Mouse (Mus musculus): ENCODE measurements around the gene Olfr1348. TPM values are rescaled to one million over a fixed set of nuclear protein-coding genes. Genes with fewer than 3 reads are reported as not detected.
"Not testable (repeated sequence)": the region's sequence is repeated elsewhere in the genome, so short reads cannot be mapped to it uniquely, and the experiment has no call there.

Gene Olfr1348
- polyA plus RNA-seq (2014; fragmentation: Nextera tagmentation; extraction: Ambion mirVana): not detected in 2 replicates

DNA sequence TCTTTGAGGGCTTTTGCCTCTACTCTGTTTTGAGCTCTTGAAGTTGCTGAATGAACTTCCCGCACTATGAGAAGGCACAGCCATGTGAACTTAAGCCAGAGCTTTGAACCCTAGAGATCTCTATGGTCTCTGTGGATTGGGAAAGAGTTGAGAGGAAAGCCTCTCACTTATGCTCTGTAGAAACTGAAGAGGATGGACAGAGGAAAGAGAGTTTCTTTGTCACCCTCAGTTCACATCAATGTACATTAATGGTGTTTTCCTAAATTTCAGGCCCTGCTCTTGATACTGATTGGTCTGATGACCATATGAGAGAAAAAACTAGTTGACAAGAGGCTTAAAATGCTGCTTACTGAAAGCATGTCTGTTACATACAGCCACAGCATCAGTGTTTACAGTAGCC, at the start of gene Olfr1348:
Gene Olfr1348, minus strand, starts transcription at position 101 of the 400 bp plus-strand sequence.
- Histone ChIP-seq H3K4me2 (ENCODE audit: low read length) (no peak within 1 kb of the TSS), H3K4me3 (ENCODE audit: low read depth, low read length) (no peak within 1 kb of the TSS), H3K27ac (ENCODE audit: low read depth) (no peak within 1 kb of the TSS), H3K36me3 (ENCODE audit: control insufficient read depth, insufficient read depth, low read length) (no peaks in the 10 kb centered on the region), H3K4me1 (replicated peaks; ENCODE audit: control insufficient read depth, insufficient read depth, low read length) (no peaks in the 10 kb centered on the region), H3K9ac (ENCODE audit: low read length) (no peak within 1 kb of the TSS), H3K27me3 (replicated peaks; ENCODE audit: control insufficient read depth, insufficient read depth, low read length) (no peaks in the 10 kb centered on the region), H3K9me3 (ENCODE audit: control insufficient read depth, low read length) (no peaks in the 10 kb centered on the region)
- DNase-seq (ENCODE audit: low spot score) (no peak), ATAC-seq (replicated peaks; ENCODE audit: low FRiP score, low TSS enrichment, low read depth) (no peak)
- WGBS: 78% methylated on average over 1 of the region's 1 CpGs

DNA sequence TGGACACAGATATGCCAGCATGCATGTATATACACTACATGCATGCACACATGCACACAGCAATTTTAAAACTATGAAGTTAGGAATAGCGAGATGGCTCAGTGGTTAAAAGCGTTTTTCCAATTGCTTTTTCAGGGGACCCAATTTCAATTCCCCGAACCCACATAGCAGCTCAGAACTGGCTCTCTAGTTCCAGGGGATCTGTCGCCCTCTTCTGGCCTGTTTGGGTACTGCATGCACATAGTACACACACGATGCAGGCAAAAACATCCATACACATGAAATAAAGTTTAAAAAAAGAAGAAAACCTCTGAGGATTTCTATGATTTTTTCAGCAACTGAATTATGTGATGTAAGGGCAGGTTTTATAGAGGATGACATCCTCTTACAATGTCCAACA, 17.6 kb upstream of the Olfr1348 start:
- no peak for ATAC-seq (replicated peaks; ENCODE audit: low FRiP score, low TSS enrichment, low read depth)
- no peaks in the 10 kb centered on the region for H3K36me3 ChIP-seq (ENCODE audit: control insufficient read depth, insufficient read depth, low read length)
- H3K27me3 ChIP-seq (replicated peaks; ENCODE audit: control insufficient read depth, insufficient read depth, low read length): no peaks in the 10 kb centered on the region
- no peaks in the 10 kb centered on the region for H3K9me3 ChIP-seq (ENCODE audit: control insufficient read depth, low read length)
- no peak overlapping the region for H3K27ac ChIP-seq (ENCODE audit: low read depth)
- no peak overlapping the region for H3K9ac ChIP-seq (ENCODE audit: low read length)
- H3K4me2 ChIP-seq (ENCODE audit: low read length): no peak overlapping the region
- H3K4me3 ChIP-seq (ENCODE audit: low read depth, low read length): no peak overlapping the region
- 69% methylated on average over 5 of the region's 5 CpGs for WGBS
- H3K4me1 ChIP-seq (replicated peaks; ENCODE audit: control insufficient read depth, insufficient read depth, low read length): no peaks in the 10 kb centered on the region
- no peak for DNase-seq (ENCODE audit: low spot score)

DNA sequence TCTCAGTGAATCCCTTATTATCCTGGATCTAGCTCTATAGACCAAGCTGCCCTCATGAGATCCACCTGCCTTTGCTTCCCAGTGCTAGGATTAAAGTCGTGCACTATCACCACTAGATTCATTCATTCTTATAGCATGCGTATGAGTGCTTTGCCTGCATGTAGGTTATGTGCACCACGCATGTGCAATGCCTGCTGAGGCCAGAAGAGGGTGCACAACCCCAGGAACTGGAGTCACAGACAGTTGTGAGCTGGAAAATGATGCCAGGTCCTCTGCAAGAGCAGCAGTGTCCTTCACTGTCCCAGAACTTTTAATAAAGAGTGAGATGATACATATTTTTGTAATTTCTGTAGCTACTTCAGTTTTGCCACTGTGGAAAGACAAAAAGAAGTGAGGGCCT, 16.5 kb upstream of the Olfr1348 start:
- H3K27ac ChIP-seq (ENCODE audit: low read depth): no peak overlapping the region
- H3K9me3 ChIP-seq (ENCODE audit: control insufficient read depth, low read length): no peaks in the 10 kb centered on the region
- no peaks in the 10 kb centered on the region for H3K4me1 ChIP-seq (replicated peaks; ENCODE audit: control insufficient read depth, insufficient read depth, low read length)
- H3K4me3 ChIP-seq (ENCODE audit: low read depth, low read length): no peak overlapping the region
- no peak overlapping the region for H3K4me2 ChIP-seq (ENCODE audit: low read length)
- H3K27me3 ChIP-seq (replicated peaks; ENCODE audit: control insufficient read depth, insufficient read depth, low read length): no peaks in the 10 kb centered on the region
- no peak overlapping the region for H3K9ac ChIP-seq (ENCODE audit: low read length)
- DNase-seq (ENCODE audit: low spot score) (no peak), ATAC-seq (replicated peaks; ENCODE audit: low FRiP score, low TSS enrichment, low read depth) (no peak)
- no peaks in the 10 kb centered on the region for H3K36me3 ChIP-seq (ENCODE audit: control insufficient read depth, insufficient read depth, low read length)
- WGBS: 52% methylated on average over 3 of the region's 3 CpGs

GRCm38 (mm10) chr7:6522850-6523249, 14.3 kb upstream of the Olfr1348 start, which contains the start of gene Olfr1349:
Gene Olfr1349 (minus strand): TSS chr7:6522950.
- Histone ChIP-seq H3K4me1 (replicated peaks; ENCODE audit: control insufficient read depth, insufficient read depth, low read length) (no peaks in the 10 kb centered on the region), H3K36me3 (ENCODE audit: control insufficient read depth, insufficient read depth, low read length) (no peaks in the 10 kb centered on the region), H3K9ac (ENCODE audit: low read length) (no peak within 1 kb of the TSS), H3K27me3 (replicated peaks; ENCODE audit: control insufficient read depth, insufficient read depth, low read length) (no peaks in the 10 kb centered on the region), H3K27ac (ENCODE audit: low read depth) (no peak within 1 kb of the TSS), H3K4me2 (ENCODE audit: low read length) (no peak within 1 kb of the TSS), H3K4me3 (ENCODE audit: low read depth, low read length) (no peak within 1 kb of the TSS), H3K9me3 (ENCODE audit: control insufficient read depth, low read length) (no peaks in the 10 kb centered on the region)
- ATAC-seq (replicated peaks; ENCODE audit: low FRiP score, low TSS enrichment, low read depth): no peak
- DNase-seq (ENCODE audit: low spot score): no peak
- 82% methylated on average over 5 of the region's 5 CpGs for WGBS

GRCm38 (mm10) chr7:6521666-6522065, 13.1 kb upstream of the Olfr1348 start:
- Histone ChIP-seq H3K9ac (ENCODE audit: low read length) (no peak overlapping the region), H3K4me2 (ENCODE audit: low read length) (no peak overlapping the region), H3K9me3 (ENCODE audit: control insufficient read depth, low read length) (no peaks in the 10 kb centered on the region), H3K27me3 (replicated peaks; ENCODE audit: control insufficient read depth, insufficient read depth, low read length) (no peaks in the 10 kb centered on the region), H3K27ac (ENCODE audit: low read depth) (no peak overlapping the region), H3K4me1 (replicated peaks; ENCODE audit: control insufficient read depth, insufficient read depth, low read length) (no peaks in the 10 kb centered on the region), H3K36me3 (ENCODE audit: control insufficient read depth, insufficient read depth, low read length) (no peaks in the 10 kb centered on the region), H3K4me3 (ENCODE audit: low read depth, low read length) (no peak overlapping the region)
- ATAC-seq (replicated peaks; ENCODE audit: low FRiP score, low TSS enrichment, low read depth) (no peak), DNase-seq (ENCODE audit: low spot score) (no peak)
- 26% methylated on average over 1 of the region's 1 CpGs for WGBS

DNA sequence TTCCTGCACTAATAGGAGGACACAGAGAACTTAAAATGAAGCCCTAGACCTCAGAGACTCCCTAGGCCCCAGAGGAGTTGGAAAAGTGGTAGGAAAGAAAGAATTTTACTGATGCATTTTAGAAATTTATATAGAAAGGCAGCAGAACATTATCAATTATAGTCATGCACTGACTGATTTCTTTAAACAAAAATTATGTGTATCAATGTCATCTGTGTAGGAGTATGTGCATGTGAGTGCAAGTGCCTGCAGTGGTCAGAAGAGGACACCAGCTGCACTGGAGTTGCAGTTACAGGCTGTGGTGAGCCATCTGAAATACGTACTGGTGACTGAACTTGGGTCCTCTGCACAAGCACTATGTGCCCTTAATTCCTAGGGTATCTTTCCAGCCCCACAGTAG, 8.9 kb downstream of the Olfr1348 start, which contains the start of gene Olfr1347:
Gene Olfr1347, minus strand, starts transcription at position 101 of the 400 bp plus-strand sequence.
- no peak for DNase-seq (ENCODE audit: low spot score)
- Histone ChIP-seq H3K4me2 (ENCODE audit: low read length) (no peak within 1 kb of the TSS), H3K9ac (ENCODE audit: low read length) (no peak within 1 kb of the TSS), H3K9me3 (ENCODE audit: control insufficient read depth, low read length) (no peaks in the 10 kb centered on the region), H3K4me3 (ENCODE audit: low read depth, low read length) (no peak within 1 kb of the TSS), H3K4me1 (replicated peaks; ENCODE audit: control insufficient read depth, insufficient read depth, low read length) (no peaks in the 10 kb centered on the region), H3K36me3 (ENCODE audit: control insufficient read depth, insufficient read depth, low read length) (no peaks in the 10 kb centered on the region), H3K27me3 (replicated peaks; ENCODE audit: control insufficient read depth, insufficient read depth, low read length) (no peaks in the 10 kb centered on the region), H3K27ac (ENCODE audit: low read depth) (no peak within 1 kb of the TSS)
- no peak for ATAC-seq (replicated peaks; ENCODE audit: low FRiP score, low TSS enrichment, low read depth)
- 63% methylated on average over 1 of the region's 1 CpGs for WGBS

DNA sequence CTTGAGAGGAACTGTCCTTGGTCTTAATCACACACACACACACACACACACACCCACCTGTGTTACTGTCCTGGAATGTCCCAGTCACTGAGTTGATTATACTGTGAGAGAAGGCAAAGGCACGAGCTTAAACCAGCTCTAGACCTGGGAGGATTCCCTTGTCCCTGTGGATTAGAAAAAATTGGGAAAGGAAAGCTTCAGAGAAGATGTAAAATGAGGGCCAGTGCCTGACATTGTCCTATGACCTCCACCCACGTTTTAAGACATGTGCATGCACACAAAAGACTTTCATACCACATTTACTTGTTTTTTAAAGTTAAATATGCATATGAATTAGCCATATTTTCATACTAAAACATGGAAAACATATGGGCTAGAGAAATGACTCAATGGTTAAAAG, 21.7 kb downstream of the Olfr1348 start, which contains the start of gene Olfr5:
Gene Olfr5, minus strand, starts transcription at position 101 of the 400 bp plus-strand sequence.
- Histone ChIP-seq H3K4me2 (ENCODE audit: low read length) (no peak within 1 kb of the TSS), H3K9me3 (ENCODE audit: control insufficient read depth, low read length) (no peaks in the 10 kb centered on the region), H3K9ac (ENCODE audit: low read length) (no peak within 1 kb of the TSS), H3K27ac (ENCODE audit: low read depth) (no peak within 1 kb of the TSS), H3K4me3 (ENCODE audit: low read depth, low read length) (no peak within 1 kb of the TSS), H3K4me1 (replicated peaks; ENCODE audit: control insufficient read depth, insufficient read depth, low read length) (no peaks in the 10 kb centered on the region), H3K36me3 (ENCODE audit: control insufficient read depth, insufficient read depth, low read length) (no peaks in the 10 kb centered on the region), H3K27me3 (replicated peaks; ENCODE audit: control insufficient read depth, insufficient read depth, low read length) (no peaks in the 10 kb centered on the region)
- no peak for ATAC-seq (replicated peaks; ENCODE audit: low FRiP score, low TSS enrichment, low read depth)
- DNase-seq (ENCODE audit: low spot score): no peak
- 28% methylated on average over 2 of the region's 2 CpGs for WGBS

- H3K36me3 ChIP-seq (ENCODE audit: control insufficient read depth, insufficient read depth, low read length); ATAC-seq (replicated peaks; ENCODE audit: low FRiP score, low TSS enrichment, low read depth); H3K27me3 ChIP-seq (replicated peaks; ENCODE audit: control insufficient read depth, insufficient read depth, low read length); H3K27ac ChIP-seq (ENCODE audit: low read depth); H3K9me3 ChIP-seq (ENCODE audit: control insufficient read depth, low read length); H3K9ac ChIP-seq (ENCODE audit: low read length); H3K4me1 ChIP-seq (replicated peaks; ENCODE audit: control insufficient read depth, insufficient read depth, low read length); H3K4me2 ChIP-seq (ENCODE audit: low read length); H3K4me3 ChIP-seq (ENCODE audit: low read depth, low read length); DNase-seq (ENCODE audit: low spot score): not testable (repeated sequence)
- WGBS: 65% methylated on average over 2 of the region's 2 CpGs
Observed at GRCm38 (mm10) chr7:6477633-6478032, 30.9 kb downstream of the Olfr1348 start.

DNA sequence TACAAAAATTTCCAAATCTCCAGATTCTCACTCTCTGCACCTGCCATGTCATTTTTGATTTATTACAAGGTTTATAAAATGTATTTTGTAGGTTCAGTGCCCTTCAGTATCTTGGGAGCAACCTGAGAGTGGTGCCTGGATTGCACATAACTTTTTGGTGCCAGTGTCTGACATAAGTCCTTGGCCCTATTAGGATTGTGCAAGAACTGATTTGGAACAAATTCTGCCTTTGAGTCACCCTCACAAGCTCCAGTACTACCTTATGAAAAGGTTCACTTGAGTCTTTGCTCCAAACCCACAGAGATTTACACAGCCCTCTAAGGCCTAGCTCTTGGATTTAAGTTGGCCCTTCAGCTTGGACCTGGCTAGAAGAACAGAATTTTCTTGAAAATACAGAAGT, 41.6 kb downstream of the Olfr1348 start, which contains the start of gene Olfr1346:
Gene Olfr1346, plus strand, starts transcription at position 151 of the 400 bp plus-strand sequence.
- no peak for DNase-seq (ENCODE audit: low spot score)
- H3K4me1 ChIP-seq (replicated peaks; ENCODE audit: control insufficient read depth, insufficient read depth, low read length): no peaks in the 10 kb centered on the region
- H3K27me3 ChIP-seq (replicated peaks; ENCODE audit: control insufficient read depth, insufficient read depth, low read length): no peaks in the 10 kb centered on the region
- H3K36me3 ChIP-seq (ENCODE audit: control insufficient read depth, insufficient read depth, low read length): no peaks in the 10 kb centered on the region
- no peak within 1 kb of the TSS for H3K9ac ChIP-seq (ENCODE audit: low read length)
- no peak for ATAC-seq (replicated peaks; ENCODE audit: low FRiP score, low TSS enrichment, low read depth)
- H3K4me3 ChIP-seq (ENCODE audit: low read depth, low read length): no peak within 1 kb of the TSS
- H3K9me3 ChIP-seq (ENCODE audit: control insufficient read depth, low read length): no peaks in the 10 kb centered on the region
- no peak within 1 kb of the TSS for H3K27ac ChIP-seq (ENCODE audit: low read depth)
- no peak within 1 kb of the TSS for H3K4me2 ChIP-seq (ENCODE audit: low read length)
